Mouse (Mus musculus): Measurements from ENCODE around the gene Hirip3.

The Hirip3 gene

GRCm38 (mm10) chr7:126861429-126862130, at the start of gene Hirip3:
Hirip3 (plus strand) TSS chr7:126861972.
- DNase-seq (ENCODE audit: low read depth) = peak; percentile 89

- DNase-seq (ENCODE audit: low read depth) = no peak
Measured at GRCm38 (mm10) chr7:126815726-126816222, 46.0 kb upstream of the Hirip3 start.

DNA sequence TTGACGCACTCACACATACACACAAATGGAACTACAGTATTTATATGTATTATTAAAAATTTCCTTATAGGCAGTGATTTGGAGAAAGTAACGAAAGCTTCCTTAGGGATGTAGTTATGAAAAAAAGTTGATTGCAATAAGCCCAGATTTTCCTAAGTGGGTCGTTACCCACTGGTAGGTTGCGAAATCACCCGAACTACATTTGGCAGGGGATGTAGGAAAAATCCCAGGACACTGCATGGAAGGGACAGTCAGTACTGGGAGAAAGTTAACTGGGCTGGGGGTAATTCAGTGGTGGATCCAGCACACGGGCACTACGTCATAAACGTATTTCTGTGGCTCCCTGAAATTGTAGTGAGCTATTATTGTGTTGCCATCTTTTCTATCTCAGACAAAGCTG, 45.3 kb upstream of the Hirip3 start:
- DNase-seq (ENCODE audit: low read depth) = no peak

DNA sequence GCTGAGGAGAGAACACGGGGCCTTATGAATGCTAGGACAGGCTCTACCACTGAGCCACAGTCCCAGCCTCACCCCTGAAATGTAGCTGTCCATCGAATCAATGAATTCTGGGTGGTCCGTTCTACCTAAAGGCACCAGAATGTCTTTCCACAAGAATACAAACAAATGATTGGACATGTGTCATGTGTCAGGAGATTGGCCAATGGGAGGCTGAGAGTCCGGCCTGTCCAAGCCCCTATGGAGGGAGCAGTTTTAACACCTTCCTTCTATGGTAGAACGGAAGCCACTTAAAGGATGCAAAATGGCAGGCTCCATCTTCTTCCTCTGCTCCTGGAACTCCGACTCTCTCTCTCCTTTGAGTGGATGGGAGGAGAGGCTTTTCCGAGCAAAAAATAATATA, 44.2 kb upstream of the Hirip3 start:
- no peak for DNase-seq (ENCODE audit: low read depth)

DNA sequence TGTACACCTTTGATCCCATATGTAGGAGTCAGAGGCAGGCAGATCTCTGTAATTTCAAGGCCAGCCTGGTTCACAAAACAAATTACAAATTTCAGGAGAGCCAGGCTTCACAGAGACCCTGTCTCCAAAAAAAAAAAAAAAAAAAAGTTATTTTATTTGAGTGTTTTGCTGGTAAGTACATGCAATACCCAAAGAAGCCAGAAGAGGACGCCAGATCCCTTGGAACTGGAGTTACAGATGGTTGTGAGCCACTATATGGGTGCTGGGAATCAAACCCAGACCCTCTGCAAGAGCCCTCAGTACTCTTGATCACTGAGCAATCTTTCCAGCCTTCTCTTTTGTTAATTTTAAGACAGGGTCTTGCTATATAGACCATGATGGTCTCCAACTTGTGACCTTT, 43.0 kb upstream of the Hirip3 start:
- DNase-seq (ENCODE audit: low read depth) = no peak

GRCm38 (mm10) chr7:126821835-126822511, 39.8 kb upstream of the Hirip3 start:
- peak; percentile 86 for DNase-seq (ENCODE audit: low read depth)

GRCm38 (mm10) chr7:126822741-126823140, 39.0 kb upstream of the Hirip3 start:
- DNase-seq (ENCODE audit: low read depth) = no peak

- no peak for DNase-seq (ENCODE audit: low read depth)
Measured at GRCm38 (mm10) chr7:126823202-126823711, 38.5 kb upstream of the Hirip3 start.

DNA sequence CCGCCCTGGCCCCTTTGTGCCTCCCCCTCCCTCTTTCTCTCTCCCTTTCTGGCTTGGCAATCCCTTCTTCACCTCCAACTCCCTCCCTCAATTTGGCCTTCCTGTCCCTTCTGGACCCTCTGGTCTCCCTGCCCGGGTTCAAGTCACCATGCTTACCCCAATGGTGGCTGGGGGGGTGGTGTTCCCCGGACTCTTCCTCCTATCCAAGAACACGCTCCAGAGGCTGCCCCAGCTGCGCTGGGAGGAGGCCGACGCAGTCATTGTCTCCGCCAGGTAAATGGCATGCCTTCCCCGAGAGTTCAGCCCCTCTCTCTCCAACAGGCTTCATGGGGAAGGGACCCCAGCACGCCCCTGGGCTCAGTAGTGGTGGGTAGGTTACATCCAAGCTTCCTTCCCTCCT, 37.8 kb upstream of the Hirip3 start:
- DNase-seq (ENCODE audit: low read depth) = no peak

DNA sequence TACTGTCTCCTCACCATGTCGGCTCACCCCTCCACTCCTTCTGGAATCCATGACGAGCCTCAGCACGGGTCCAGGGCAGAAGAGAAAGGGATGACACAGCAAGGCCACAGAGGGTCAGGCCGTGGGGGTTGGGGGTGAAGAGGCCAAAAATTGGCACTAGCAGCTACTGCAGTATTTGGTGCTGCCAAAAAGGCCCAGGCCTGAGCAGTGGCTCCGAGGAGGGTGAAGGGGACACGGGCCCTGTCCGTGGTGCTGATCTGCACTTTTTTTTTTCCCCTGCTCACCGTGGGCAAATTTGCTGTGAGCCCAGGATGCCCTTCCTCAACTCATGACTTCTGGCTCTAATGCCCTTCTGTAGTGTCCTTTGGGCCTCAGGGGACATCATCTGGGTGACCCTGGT, 36.4 kb upstream of the Hirip3 start:
- no peak for DNase-seq (ENCODE audit: low read depth)

- DNase-seq (ENCODE audit: low read depth) = no peak
Measured at GRCm38 (mm10) chr7:126825952-126826351, 35.8 kb upstream of the Hirip3 start.

DNA sequence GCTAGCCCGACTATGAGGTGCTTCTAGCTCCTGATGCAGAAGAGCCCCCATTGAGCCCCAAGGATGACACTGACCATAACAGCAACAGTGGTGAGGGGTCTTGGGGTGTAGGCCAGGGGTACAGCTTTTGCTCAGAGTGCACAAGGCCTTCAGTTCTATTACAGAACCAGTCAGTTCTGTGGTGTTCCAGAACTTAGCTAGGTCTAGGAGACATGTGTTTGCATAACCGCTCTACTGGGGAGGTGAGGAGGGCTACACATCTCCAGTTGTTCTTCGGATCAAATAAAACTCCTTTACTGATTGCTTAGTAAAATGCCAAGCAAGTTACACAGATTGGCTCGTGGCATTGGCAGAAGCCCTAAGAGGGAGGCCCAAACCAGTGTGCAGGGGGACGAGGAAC, 30.2 kb upstream of the Hirip3 start, which contains the start of gene 4930451I11Rik:
Gene 4930451I11Rik (minus strand): TSS at position 101 of the 400 bp plus-strand sequence.
- no peak for DNase-seq (ENCODE audit: low read depth)

- peak; percentile 70 for DNase-seq (ENCODE audit: low read depth)
Measured at GRCm38 (mm10) chr7:126832036-126832598, 29.7 kb upstream of the Hirip3 start.

GRCm38 (mm10) chr7:126833294-126833693, 28.5 kb upstream of the Hirip3 start:
- no peak for DNase-seq (ENCODE audit: low read depth)

DNA sequence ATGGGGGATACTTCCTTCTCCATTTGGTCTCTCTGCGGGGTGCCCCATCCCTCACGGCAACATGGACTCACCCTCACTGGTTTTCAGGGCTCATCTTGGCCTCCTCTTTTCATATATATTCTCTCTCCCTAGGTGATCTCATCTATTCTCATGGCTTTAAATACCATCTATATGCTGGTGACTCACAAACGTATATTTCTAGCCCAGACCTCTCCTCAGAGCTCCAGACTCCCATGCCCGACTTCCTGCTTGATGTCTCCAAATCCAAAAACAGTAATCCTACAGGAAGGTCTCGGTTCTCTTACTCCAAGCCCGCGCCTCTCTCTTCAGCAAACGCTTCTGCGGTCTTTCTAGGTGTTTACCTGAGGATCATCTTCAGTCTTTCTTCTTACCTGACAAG, 18.5 kb upstream of the Hirip3 start:
- DNase-seq (ENCODE audit: low read depth) = no peak

- DNase-seq (ENCODE audit: low read depth) = no peak
Measured at GRCm38 (mm10) chr7:126845516-126845915, 16.3 kb upstream of the Hirip3 start.

- DNase-seq (ENCODE audit: low read depth) = no peak
Measured at GRCm38 (mm10) chr7:126847116-126847420, 14.7 kb upstream of the Hirip3 start, which contains the start of gene Doc2a. Doc2a (plus strand) TSS chr7:126847416.

DNA sequence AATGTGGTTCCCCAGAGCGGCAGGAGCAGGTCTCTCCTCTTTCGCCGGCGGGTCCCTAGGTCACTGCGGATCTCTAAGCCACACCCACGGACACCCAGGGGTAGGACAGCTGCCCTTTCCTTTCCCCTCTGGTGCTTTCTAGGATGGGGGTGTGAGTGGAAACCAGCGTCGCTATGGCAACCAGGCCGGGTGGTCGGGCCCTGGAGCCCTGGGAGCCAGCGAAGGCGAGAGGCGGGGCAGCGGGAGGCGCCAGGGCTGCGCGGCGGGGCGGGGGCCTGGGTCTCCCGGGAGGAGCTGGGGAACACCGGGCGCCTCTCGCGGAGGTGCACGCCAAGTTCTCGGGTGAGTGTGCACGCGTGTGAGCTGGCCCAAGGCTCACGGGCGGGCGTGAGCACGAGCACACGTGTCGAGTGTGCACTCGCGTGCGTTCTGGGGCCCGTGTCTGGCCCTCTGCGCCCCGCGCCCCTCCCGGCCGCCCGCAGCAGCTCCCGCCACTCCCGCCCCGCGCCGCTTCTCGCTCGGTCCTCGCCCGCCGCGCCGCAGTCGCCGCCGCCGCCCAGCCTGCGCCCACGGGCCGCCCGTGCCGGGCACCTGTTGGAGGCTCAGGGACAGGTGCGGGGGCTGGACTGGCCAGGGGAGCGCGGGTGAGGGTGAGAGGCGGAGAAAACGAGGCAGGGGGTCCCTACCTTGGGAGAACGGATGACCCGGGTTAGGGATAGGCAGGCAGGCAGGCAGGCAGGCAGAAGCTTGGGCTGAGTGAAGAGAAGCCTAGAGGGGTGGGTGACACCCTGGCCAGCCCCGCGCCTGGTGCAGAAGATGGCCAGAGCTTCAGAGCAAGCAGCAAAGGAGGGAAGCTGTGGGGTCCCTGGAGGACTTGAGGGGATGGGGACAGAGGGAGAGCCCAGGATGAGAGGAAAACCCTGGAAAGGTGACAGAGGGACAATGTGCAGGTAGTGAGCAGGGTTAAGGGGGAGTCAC, 14.1 kb upstream of the Hirip3 start:
- no peak for DNase-seq (ENCODE audit: low read depth)

DNA sequence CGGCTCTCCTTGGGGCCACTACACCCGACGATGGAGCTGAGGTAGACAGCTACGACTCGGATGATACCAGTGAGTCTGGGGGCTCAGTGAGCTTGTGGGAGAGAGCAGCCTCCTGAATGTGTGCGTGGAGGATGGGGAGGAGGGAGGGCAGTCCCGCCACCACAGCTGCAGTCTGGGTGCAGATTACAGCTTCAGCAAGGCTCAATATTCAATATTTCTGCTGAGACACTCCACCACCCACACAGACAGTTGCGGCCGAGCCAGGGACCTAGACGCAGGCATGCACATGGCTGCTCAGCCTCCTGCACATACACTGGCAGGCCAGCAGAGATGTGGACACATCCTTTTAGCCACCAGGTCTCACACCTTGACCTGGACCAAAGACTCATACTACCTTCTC, 13.0 kb upstream of the Hirip3 start:
- no peak for DNase-seq (ENCODE audit: low read depth)

GRCm38 (mm10) chr7:126850161-126850560, 11.6 kb upstream of the Hirip3 start:
- DNase-seq (ENCODE audit: low read depth) = no peak

DNA sequence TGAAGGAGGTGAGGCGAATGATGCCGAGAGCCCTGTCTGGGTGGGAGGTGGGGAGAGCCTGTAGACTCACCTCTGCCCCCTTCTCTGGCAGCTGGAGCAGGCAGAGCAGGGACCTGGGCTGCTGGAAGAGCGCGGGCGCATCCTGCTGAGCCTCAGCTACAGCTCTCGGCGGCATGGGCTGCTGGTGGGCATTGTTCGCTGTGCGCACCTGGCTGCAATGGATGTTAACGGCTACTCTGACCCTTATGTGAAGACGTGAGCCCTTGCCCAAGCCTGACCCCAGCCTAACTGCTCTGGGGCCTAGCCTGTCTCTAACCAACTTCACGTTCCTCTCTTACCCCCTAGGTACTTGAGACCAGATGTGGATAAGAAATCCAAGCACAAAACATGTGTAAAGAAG, 10.6 kb upstream of the Hirip3 start:
- DNase-seq (ENCODE audit: low read depth) = no peak

- no peak for DNase-seq (ENCODE audit: low read depth)
Measured at GRCm38 (mm10) chr7:126853454-126853853, 8.3 kb upstream of the Hirip3 start.

Data from c-Kit-positive CD71-negative TER-119-negative erythroid progenitor cells, embryonic 14.5 days (primary cell).